Mouse (Mus musculus): ENCODE results near the gene Faim2. TPM values are rescaled to one million over a fixed set of nuclear protein-coding genes. Genes with fewer than 3 reads are reported as not detected.

Gene Faim2
- polyA plus RNA-seq, 1 experiment, result 0.81 TPM

- 95% methylated on average over 7 of the region's 7 CpGs for WGBS
- Histone ChIP-seq H3K4me1 (replicated peaks; ENCODE audit: control insufficient read depth, insufficient read depth, low read length) (peaks cover 31% of the 10 kb centered on the region), H3K27me3 (ENCODE audit: control insufficient read depth, insufficient read depth, low read length) (no peaks in the 10 kb centered on the region), H3K27ac (ENCODE audit: control insufficient read depth, insufficient read depth, low read length) (no peak overlapping the region), H3K36me3 (ENCODE audit: control insufficient read depth, insufficient read depth, low read length) (no peaks in the 10 kb centered on the region), H3K4me3 (ENCODE audit: control insufficient read depth, insufficient read depth, low read length) (no peak overlapping the region)
- no peak for DNase-seq
- TF ChIP-seq CTCF (IDR thresholded peaks at IDR 0.05; ENCODE audit: borderline replicate concordance, control insufficient read depth, extremely low read depth, insufficient read depth, low read length, poor library complexity), result no peak
- no peak for TF ChIP-seq POLR2A (IDR thresholded peaks at IDR 0.05; ENCODE audit: control insufficient read depth, extremely low read depth, insufficient read depth, low read length, poor library complexity)
Observed at GRCm38 (mm10) chr15:99454585-99455279, 73.2 kb downstream of the Faim2 start.

GRCm38 (mm10) chr15:99453153-99453900 lies 74.6 kb downstream of the Faim2 start:
- WGBS, result 70% methylated on average over 11 of the region's 11 CpGs

GRCm38 (mm10) chr15:99449751-99450280 lies 78.1 kb downstream of the Faim2 start:
- TF ChIP-seq CTCF (IDR thresholded peaks at IDR 0.05; ENCODE audit: borderline replicate concordance, control insufficient read depth, extremely low read depth, insufficient read depth, low read length, poor library complexity) (no peak), POLR2A (IDR thresholded peaks at IDR 0.05; ENCODE audit: control insufficient read depth, extremely low read depth, insufficient read depth, low read length, poor library complexity) (no peak)
- H3K4me1 ChIP-seq (replicated peaks; ENCODE audit: control insufficient read depth, insufficient read depth, low read length), result peaks cover 25% of the 10 kb centered on the region
- 71% methylated on average over 8 of the region's 8 CpGs for WGBS
- no peak overlapping the region for H3K4me3 ChIP-seq (ENCODE audit: control insufficient read depth, insufficient read depth, low read length)
- no peak for DNase-seq
- H3K27me3 ChIP-seq (ENCODE audit: control insufficient read depth, insufficient read depth, low read length), result no peaks in the 10 kb centered on the region
- H3K27ac ChIP-seq (ENCODE audit: control insufficient read depth, insufficient read depth, low read length), result no peak overlapping the region
- H3K36me3 ChIP-seq (ENCODE audit: control insufficient read depth, insufficient read depth, low read length), result no peaks in the 10 kb centered on the region

More at GRCm38 (mm10) chr15:99453153-99453900, 74.6 kb downstream of the Faim2 start:
- Histone ChIP-seq H3K27me3 (ENCODE audit: control insufficient read depth, insufficient read depth, low read length) (no peaks in the 10 kb centered on the region), H3K36me3 (ENCODE audit: control insufficient read depth, insufficient read depth, low read length) (no peaks in the 10 kb centered on the region), H3K4me3 (ENCODE audit: control insufficient read depth, insufficient read depth, low read length) (no peak overlapping the region), H3K27ac (ENCODE audit: control insufficient read depth, insufficient read depth, low read length) (no peak overlapping the region), H3K4me1 (replicated peaks; ENCODE audit: control insufficient read depth, insufficient read depth, low read length) (peaks cover 39% of the 10 kb centered on the region)
- peak; percentile 25 for DNase-seq
- TF ChIP-seq POLR2A (IDR thresholded peaks at IDR 0.05; ENCODE audit: control insufficient read depth, extremely low read depth, insufficient read depth, low read length, poor library complexity) (no peak), CTCF (IDR thresholded peaks at IDR 0.05; ENCODE audit: borderline replicate concordance, control insufficient read depth, extremely low read depth, insufficient read depth, low read length, poor library complexity) (no peak)

GRCm38 (mm10) chr15:99449131-99449750 lies 78.7 kb downstream of the Faim2 start:
- Histone ChIP-seq H3K36me3 (ENCODE audit: control insufficient read depth, insufficient read depth, low read length) (no peaks in the 10 kb centered on the region), H3K4me1 (replicated peaks; ENCODE audit: control insufficient read depth, insufficient read depth, low read length) (peaks cover 25% of the 10 kb centered on the region), H3K27me3 (ENCODE audit: control insufficient read depth, insufficient read depth, low read length) (no peaks in the 10 kb centered on the region), H3K27ac (ENCODE audit: control insufficient read depth, insufficient read depth, low read length) (no peak overlapping the region), H3K4me3 (ENCODE audit: control insufficient read depth, insufficient read depth, low read length) (no peak overlapping the region)
- DNase-seq, result peak; percentile 19
- no peak for TF ChIP-seq POLR2A (IDR thresholded peaks at IDR 0.05; ENCODE audit: control insufficient read depth, extremely low read depth, insufficient read depth, low read length, poor library complexity)
- WGBS, result 36% methylated on average over 9 of the region's 9 CpGs

Other genes with a start within 250 kb of the Faim2 start
- 29.3 and 37.0 TPM in 2 replicates for gene Prpf40b, start 233.1 kb downstream of the Faim2 start, polyA plus RNA-seq (2012; rRNA removed)
- 0.04 and 0.11 TPM in 2 replicates for gene Fam186b, start 232.3 kb downstream of the Faim2 start, polyA plus RNA-seq (2012; rRNA removed)
- gene Fmnl3, start 157.7 kb downstream of the Faim2 start, polyA plus RNA-seq (2012; rRNA removed), result 55.5 and 59.6 TPM in 2 replicates
- gene Tmbim6, start 135.3 kb downstream of the Faim2 start, polyA plus RNA-seq (2012; rRNA removed), result 723 and 818 TPM in 2 replicates
- gene Nckap5l, start 70.4 kb downstream of the Faim2 start, polyA plus RNA-seq (2012; rRNA removed), result 48.1 and 48.6 TPM in 2 replicates
- gene Bcdin3d, start 53.4 kb downstream of the Faim2 start, polyA plus RNA-seq (2012; rRNA removed), result 12.4 and 13.7 TPM in 2 replicates
- gene Aqp2, start 50.9 kb upstream of the Faim2 start, polyA plus RNA-seq (2012; rRNA removed), result 0.47 TPM in 1 of 2 replicates, not detected in the other
- 2.7 and 3.3 TPM in 2 replicates for gene Aqp5, start 62.6 kb upstream of the Faim2 start, polyA plus RNA-seq (2012; rRNA removed)
- gene Aqp6, start 73.2 kb upstream of the Faim2 start, polyA plus RNA-seq (2012; rRNA removed), result 0.24 and 0.40 TPM in 2 replicates
- 80.2 and 95.6 TPM in 2 replicates for gene Racgap1, start 123.5 kb upstream of the Faim2 start, polyA plus RNA-seq (2012; rRNA removed)
- 0.13 and 0.19 TPM in 2 replicates for gene Asic1, start 142.2 kb upstream of the Faim2 start, polyA plus RNA-seq (2012; rRNA removed)
- gene Smarcd1, start 174.0 kb upstream of the Faim2 start, polyA plus RNA-seq (2012; rRNA removed), result 106 and 111 TPM in 2 replicates
- not detected in 2 replicates for gene Gm17349, start 177.3 kb upstream of the Faim2 start, polyA plus RNA-seq (2012; rRNA removed)
- 108 and 187 TPM in 2 replicates for gene Gpd1, start 189.3 kb upstream of the Faim2 start, polyA plus RNA-seq (2012; rRNA removed)
- gene Cox14, start 197.5 kb upstream of the Faim2 start, polyA plus RNA-seq (2012; rRNA removed), result 227 and 284 TPM in 2 replicates
- 48.1 and 59.8 TPM in 2 replicates for gene Cers5, start 244.7 kb upstream of the Faim2 start, polyA plus RNA-seq (2012; rRNA removed)

Measured in thymus, adult 2 months (tissue).